Mouse (Mus musculus): ENCODE data around the gene Gm15097. TPM values are rescaled to one million over a fixed set of nuclear protein-coding genes. Genes with fewer than 3 reads are reported as not detected.
"Not testable (repeated sequence)": the region's sequence is repeated elsewhere in the genome, so short reads cannot be mapped to it uniquely, and the experiment has no call there.

Gene Gm15097
- not detected in 2 replicates for polyA plus RNA-seq (2016; fragmentation: Nextera tagmentation; extraction: Ambion mirVana)

DNA sequence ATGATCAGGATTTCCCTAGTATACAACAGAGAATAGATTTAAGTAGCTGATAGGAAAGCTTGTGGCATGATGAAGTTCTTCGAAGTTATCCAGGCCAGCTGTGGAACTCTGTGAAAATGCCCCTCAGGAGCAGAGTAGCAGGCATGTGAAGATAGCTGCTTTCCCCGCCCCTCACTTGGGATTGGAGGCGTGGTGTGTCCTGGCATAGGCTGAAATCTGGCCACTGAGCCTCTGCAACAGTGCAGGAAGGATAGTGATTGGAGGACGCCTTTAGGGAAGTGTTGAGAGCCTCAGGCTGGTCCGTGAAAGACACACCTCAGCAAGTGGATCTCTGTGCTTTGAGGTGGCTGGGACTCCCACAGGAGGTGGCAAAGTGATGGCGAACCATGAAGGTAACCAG lies at the start of gene Gm15097:
Gene Gm15097, plus strand, starts transcription at position 301 of the 400 bp plus-strand sequence.
- H3K4me3 ChIP-seq, ATAC-seq: not testable (repeated sequence)

DNA sequence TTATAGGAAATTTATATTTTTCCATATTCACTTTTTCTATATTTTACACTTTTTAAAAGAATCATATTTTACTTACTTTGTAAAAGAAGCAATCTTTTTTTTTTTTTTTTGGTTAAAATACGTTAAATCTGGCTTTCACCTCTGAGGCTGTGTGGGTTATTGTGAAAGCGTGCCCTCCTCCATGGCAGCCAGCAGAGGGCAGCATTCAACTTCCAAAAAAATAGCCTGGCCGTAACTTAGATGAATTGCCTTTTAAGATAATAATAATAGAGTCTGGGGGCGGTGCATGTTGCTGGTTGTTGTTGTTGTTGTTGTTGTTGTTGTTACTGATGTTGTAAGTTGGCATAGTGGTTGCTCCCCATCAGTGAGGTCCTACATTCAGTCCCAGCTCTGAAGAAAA lies 21.4 kb upstream of the Gm15097 start:
- not testable (repeated sequence) for H3K27me3 ChIP-seq (replicated peaks); H3K4me1 ChIP-seq; H3K9ac ChIP-seq; H3K27ac ChIP-seq; H3K36me3 ChIP-seq; H3K4me2 ChIP-seq; ATAC-seq; H3K9me3 ChIP-seq (replicated peaks); H3K4me3 ChIP-seq
- 34% methylated on average over 4 of the region's 4 CpGs for WGBS (ENCODE audit: insufficient replicate concordance)

More for the DNA sequence above, at the start of gene Gm15097:
- not testable (repeated sequence) for H3K27me3 ChIP-seq (replicated peaks); H3K36me3 ChIP-seq; H3K9me3 ChIP-seq (replicated peaks); H3K4me2 ChIP-seq; H3K27ac ChIP-seq; H3K9ac ChIP-seq; H3K4me1 ChIP-seq
- WGBS (ENCODE audit: insufficient replicate concordance), result no CpG with 5 or more reads among the region's 6 CpGs

- H3K27ac ChIP-seq; H3K36me3 ChIP-seq; ATAC-seq; H3K9ac ChIP-seq; H3K4me1 ChIP-seq; H3K27me3 ChIP-seq (replicated peaks); H3K9me3 ChIP-seq (replicated peaks); H3K4me3 ChIP-seq; H3K4me2 ChIP-seq: not testable (repeated sequence)
- 81% methylated on average over 6 of the region's 6 CpGs for WGBS (ENCODE audit: insufficient replicate concordance)
Measured at GRCm38 (mm10) chrX:149811178-149811577, 26.9 kb downstream of the Gm15097 start.

Other genes starting within 250 kb of the Gm15097 start
- gene Gm10439, start 189.9 kb upstream of the Gm15097 start, polyA plus RNA-seq (2016; fragmentation: Nextera tagmentation; extraction: Ambion mirVana), result not detected in 2 replicates
- gene Gm15091, start 157.2 kb downstream of the Gm15097 start, polyA plus RNA-seq (2016; fragmentation: Nextera tagmentation; extraction: Ambion mirVana), result not detected in 2 replicates

Measured in liver, embryonic 12.5 days (tissue).